8 mouse cellular contexts compared by ENCODE assay signal in the genomic region with DNA sequence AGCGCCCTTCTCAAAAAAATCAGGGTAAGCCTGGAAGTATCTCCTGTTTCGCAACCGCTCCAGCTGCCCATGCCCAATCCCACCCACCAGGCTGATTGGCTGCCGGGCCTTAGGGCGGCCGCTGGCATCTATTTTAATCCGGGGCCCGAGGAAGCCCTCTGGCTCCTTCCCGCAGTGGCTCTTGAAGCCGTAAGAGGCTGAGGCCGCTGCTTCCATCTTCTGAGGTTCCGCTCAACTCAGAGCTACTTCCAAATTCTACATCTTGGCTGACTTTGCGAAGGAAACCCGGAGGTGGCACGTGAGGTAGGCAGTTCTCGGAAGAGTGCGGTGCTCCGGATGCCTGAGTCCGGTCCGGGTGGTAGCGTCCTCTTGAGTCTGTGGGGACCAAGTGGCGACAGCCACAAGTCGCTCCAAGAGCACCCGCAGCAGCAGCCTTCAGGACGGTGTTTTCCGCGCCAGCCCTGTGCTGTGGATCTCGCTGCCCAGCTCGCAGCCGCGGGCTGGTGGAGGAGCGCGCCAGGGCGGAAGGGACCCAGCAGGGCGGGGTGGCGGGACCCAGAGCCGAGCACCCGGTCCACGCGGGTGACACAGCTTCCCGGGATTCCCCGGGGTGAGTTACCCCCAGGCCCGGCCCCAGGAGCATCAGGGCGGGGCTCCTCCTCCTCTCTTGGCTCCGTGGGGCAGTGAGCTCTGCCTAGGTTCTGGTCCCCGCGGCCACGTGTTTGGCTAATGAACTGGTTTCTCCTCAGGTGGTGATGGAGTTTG. TPM values are rescaled to one million over a fixed set of nuclear protein-coding genes. Genes with fewer than 3 reads are reported as not detected.
DNase-seq lines count a peak whose midpoint lies in the region; ATAC-seq lines count a peak whose summit lies in the region.

A gene (plus strand): TSS at position 161 of the 765 bp plus-strand sequence.

- no peaks in the 10 kb centered on the region for H3K27me3 ChIP-seq in intestine, embryonic 15.5 days (replicated peaks)

- no peaks in the 10 kb centered on the region for H3K9me3 ChIP-seq in intestine, embryonic 15.5 days

- peak; percentile 84 for DNase-seq in adrenal gland, postnatal 10 days
- DNase-seq in embryo, embryonic 9.5 days (ENCODE audit: extremely low spot score): peak; percentile 55
- peak; percentile 19 to 43 for DNase-seq in gastrocnemius, postnatal 4 days (ENCODE audit: low spot score in 2 of 2)
- DNase-seq in left cerebral cortex, postnatal 25 days (ENCODE audit: low spot score in 2 of 2): peak; percentile 42 to 56
- peak; percentile 44 for DNase-seq in right cerebral cortex, postnatal 14 days
- no peak for DNase-seq in c-Kit-positive CD71-positive TER-119-positive erythroid progenitor cells, embryonic 14.5 days (ENCODE audit: low spot score)

- peak within 1 kb of the TSS; percentile 57 for H3K4me3 ChIP-seq in intestine, embryonic 15.5 days (replicated peaks)

- H3K9ac ChIP-seq in intestine, embryonic 15.5 days: peak within 1 kb of the TSS; percentile 55

- no peaks in the 10 kb centered on the region for H3K36me3 ChIP-seq in intestine, embryonic 15.5 days

- peak within 1 kb of the TSS; percentile 99 for H3K4me2 ChIP-seq in intestine, embryonic 15.5 days (replicated peaks)

- H3K4me1 ChIP-seq in intestine, embryonic 15.5 days (replicated peaks): no peaks in the 10 kb centered on the region

- no peak within 1 kb of the TSS for H3K27ac ChIP-seq in intestine, embryonic 15.5 days

- intact Hi-C loops in left cerebral cortex, postnatal 25 days (cut with DNase I): no loop called here

- ATAC-seq in intestine, embryonic 15.5 days: peak; percentile 90
- ATAC-seq in megakaryocyte-erythroid progenitor cell, adult 5-6 weeks (replicated peaks; ENCODE audit: low FRiP score, low TSS enrichment, poor library complexity, severe bottlenecking): peak; percentile 90

- WGBS in intestine, embryonic 15.5 days: under 1% methylated on average over 48 of the region's 48 CpGs

RNA-seq across cellular contexts. Expression of the gene that starts here (rescaled TPM):
- 100 to 1,000 TPM; 164 to 216 TPM for total RNA-seq in adrenal gland, postnatal 10 days (2021)
- total RNA-seq in gastrocnemius, postnatal 4 days (2021): 1 to 10 TPM; 1.8 to 2.5 TPM
- polyA plus RNA-seq in intestine, embryonic 15.5 days (2015; fragmentation: Nextera tagmentation; extraction: Ambion mirVana): 1.4 and 2.7 TPM in 2 replicates
- 1 to 10 TPM; 2.1 to 2.8 TPM for total RNA-seq in left cerebral cortex, postnatal 25 days (2021)
- total RNA-seq in megakaryocyte-erythroid progenitor cell, adult 5-6 weeks (2014; fragmentation: Nextera tagmentation): 3.5 and 5.2 TPM in 2 replicates
- total RNA-seq in megakaryocyte-erythroid progenitor cell, adult 5-6 weeks (2017): 1.1 and 11.7 TPM in 2 replicates

Comparison
In these comparisons a context has a peak if more than half of its experiments do, and no peak if none do; other contexts are left out.
1. RNA of the gene that starts here (total RNA-seq): 164 to 216 TPM in adrenal gland, postnatal 10 days; 1.1 to 11.7 TPM in megakaryocyte-erythroid progenitor cell, adult 5-6 weeks, 2.1 to 2.8 TPM in left cerebral cortex, postnatal 25 days and 1.8 to 2.5 TPM in gastrocnemius, postnatal 4 days; every median in the first group is over 10 times any median in the second.